Mouse (Mus musculus) stomach, postnatal 0 days (tissue): ENCODE data around the gene Cxcl16. TPM values are rescaled to one million over a fixed set of nuclear protein-coding genes. Genes with fewer than 3 reads are reported as not detected.
"Not testable (repeated sequence)": the region's sequence is repeated elsewhere in the genome, so short reads cannot be mapped to it uniquely, and the experiment has no call there.

ENCODE experiments used
- ATAC-seq: fragments of 200-750 bp; cut with Nextera tagmentation; 2 replicates; pipeline ENCODE4 v1.8.0; 2017; ENCODE audit not compliant: low FRiP score, low TSS enrichment
- DNase-seq: peaks from one replicate; pipeline ENCODE4 v3.0.0-alpha.2; 2016; ENCODE audit warnings: low spot score
- H3K27ac ChIP-seq: fragments of 300-500 bp; sonication (generic); replicated peaks from 2 replicates; pipeline ENCODE4 v1.5.1; 2014; ENCODE audit warnings: mild to moderate bottlenecking, control low read depth
- H3K27me3 ChIP-seq: fragments of 300-500 bp; sonication (generic); 2 replicates; pipeline ENCODE4 v1.6.1; 2014; ENCODE audit warnings: low read length; ENCODE audit not compliant: control insufficient read depth, insufficient read depth
- H3K36me3 ChIP-seq: fragments of 300-500 bp; sonication (generic); 2 replicates; pipeline ENCODE4 v1.6.1; 2014; ENCODE audit warnings: low read length, mixed read lengths; ENCODE audit not compliant: control insufficient read depth, insufficient read depth
- H3K4me1 ChIP-seq: fragments of 300-500 bp; sonication (generic); replicated peaks from 2 replicates; pipeline ENCODE4 v1.6.1; 2014; ENCODE audit warnings: antibody characterized with exemption; ENCODE audit not compliant: control insufficient read depth, insufficient read depth
- H3K4me2 ChIP-seq: fragments of 300-500 bp; sonication (generic); replicated peaks from 2 replicates; pipeline ENCODE4 v1.6.1; 2014; ENCODE audit warnings: low read depth, mild to moderate bottlenecking, control low read depth, moderate library complexity
- H3K4me3 ChIP-seq: fragments of 300-500 bp; sonication (generic); 2 replicates; pipeline ENCODE4 v1.5.1; 2014; ENCODE audit warnings: low read depth, low read length, control low read depth
- H3K9ac ChIP-seq: fragments of 300-500 bp; sonication (generic); 2 replicates; pipeline ENCODE4 v1.6.1; 2014; ENCODE audit warnings: mild to moderate bottlenecking, low read length, control low read depth, mixed read lengths
- H3K9me3 ChIP-seq: fragments of 300-500 bp; sonication (generic); 2 replicates; pipeline ENCODE4 v1.6.1; 2016; ENCODE audit warnings: low read length; ENCODE audit not compliant: control insufficient read depth
- CTCF ChIP-seq: IDR thresholded peaks from 2 replicates; pipeline ENCODE4 v1.5.1; 2016; ENCODE audit warnings: antibody characterized with exemption, low read depth, mild to moderate bottlenecking, moderate library complexity
- EP300 ChIP-seq: optimal IDR thresholded peaks from 2 replicates; pipeline ENCODE3; 2016; ENCODE audit warnings: antibody characterized with exemption
- WGBS: fragments of 180-500 bp; shearing (Covaris S2); extraction: QIAGEN DNeasy Blood & Tissue Kit; methylation state at CpG from one replicate; pipeline ENCODE4 v1.1.7; 2014; 5-methylcytosine and 5-hydroxymethylcytosine counted together
- polyA plus RNA-seq: library from polyadenylated mRNA; unstranded; fragments of >200 nt; fragmentation: Nextera tagmentation; extraction: Ambion mirVana; gene quantifications from 2 replicates; pipeline ENCODE4 v1.2.1, GENCODE M21; 2015

Cxcl16 gene
- polyA plus RNA-seq, 1 experiment from 2014 or later, result 15.8 TPM

GRCm38 (mm10) chr11:70499566-70500475 lies 40.0 kb upstream of the Cxcl16 start:
- H3K27ac ChIP-seq, result no peak overlapping the region
- WGBS, result 55% methylated on average over 14 of the region's 14 CpGs
- no peaks in the 10 kb centered on the region for H3K9me3 ChIP-seq
- no peak for DNase-seq
- peak; percentile 66 for TF ChIP-seq CTCF
- TF ChIP-seq EP300, result no peak
- ATAC-seq, result peak; percentile 19
- no peak overlapping the region for H3K9ac ChIP-seq
- no peaks in the 10 kb centered on the region for H3K27me3 ChIP-seq
- no peaks in the 10 kb centered on the region for H3K36me3 ChIP-seq
- H3K4me3 ChIP-seq, result no peak overlapping the region
- H3K4me1 ChIP-seq, result no peaks in the 10 kb centered on the region
- H3K4me2 ChIP-seq, result no peak overlapping the region

GRCm38 (mm10) chr11:70489684-70490083 lies 29.9 kb upstream of the Cxcl16 start:
- H3K36me3 ChIP-seq, result no peaks in the 10 kb centered on the region
- no peak for TF ChIP-seq EP300
- TF ChIP-seq CTCF, result no peak
- no peak overlapping the region for H3K4me3 ChIP-seq
- H3K4me1 ChIP-seq, result no peaks in the 10 kb centered on the region
- no peaks in the 10 kb centered on the region for H3K9me3 ChIP-seq
- 86% methylated on average over 6 of the region's 6 CpGs for WGBS
- no peak overlapping the region for H3K27ac ChIP-seq
- no peak overlapping the region for H3K4me2 ChIP-seq
- ATAC-seq (no peak), DNase-seq (no peak)
- H3K27me3 ChIP-seq, result no peaks in the 10 kb centered on the region
- no peak overlapping the region for H3K9ac ChIP-seq

- no peak for TF ChIP-seq EP300
- H3K27ac ChIP-seq, result no peak overlapping the region
- H3K36me3 ChIP-seq, result no peaks in the 10 kb centered on the region
- no peaks in the 10 kb centered on the region for H3K4me1 ChIP-seq
- DNase-seq (no peak), ATAC-seq (no peak)
- no peaks in the 10 kb centered on the region for H3K27me3 ChIP-seq
- H3K9ac ChIP-seq, result no peak overlapping the region
- H3K4me3 ChIP-seq, result no peak overlapping the region
- H3K9me3 ChIP-seq, result no peaks in the 10 kb centered on the region
- H3K4me2 ChIP-seq, result no peak overlapping the region
- WGBS, result 86% methylated on average over 3 of the region's 3 CpGs
These were observed 29.4 kb upstream of the Cxcl16 start for GRCm38 (mm10) chr11:70489138-70489537.

- no peaks in the 10 kb centered on the region for H3K27me3 ChIP-seq
- H3K27ac ChIP-seq, result no peak overlapping the region
- H3K9me3 ChIP-seq, result no peaks in the 10 kb centered on the region
- no peak for ATAC-seq
- H3K36me3 ChIP-seq, result no peaks in the 10 kb centered on the region
- H3K9ac ChIP-seq, result no peak overlapping the region
- no peak for TF ChIP-seq EP300
- TF ChIP-seq CTCF, result no peak
- no peaks in the 10 kb centered on the region for H3K4me1 ChIP-seq
- no peak for DNase-seq
- 43% methylated on average over 4 of the region's 4 CpGs for WGBS
- H3K4me3 ChIP-seq, result no peak overlapping the region
- H3K4me2 ChIP-seq, result no peak overlapping the region
These were observed 28.0 kb upstream of the Cxcl16 start for GRCm38 (mm10) chr11:70487816-70488215.

- 31% methylated on average over 2 of the region's 2 CpGs for WGBS
- H3K9me3 ChIP-seq, result no peaks in the 10 kb centered on the region
- DNase-seq, result no peak
These were observed 25.7 kb upstream of the Cxcl16 start for GRCm38 (mm10) chr11:70485498-70485897.

GRCm38 (mm10) chr11:70474872-70475534 lies 15.2 kb upstream of the Cxcl16 start:
- ATAC-seq (peak; percentile 66), DNase-seq (peak; percentile 36)
- 43% methylated on average over 12 of the region's 12 CpGs for WGBS
- H3K27me3 ChIP-seq, result no peaks in the 10 kb centered on the region
- no peak overlapping the region for H3K27ac ChIP-seq
- H3K4me2 ChIP-seq, result no peak overlapping the region
- TF ChIP-seq EP300, result no peak
- TF ChIP-seq CTCF, result no peak
- no peak overlapping the region for H3K9ac ChIP-seq
- no peaks in the 10 kb centered on the region for H3K4me1 ChIP-seq
- no peak overlapping the region for H3K4me3 ChIP-seq
- no peaks in the 10 kb centered on the region for H3K9me3 ChIP-seq
- H3K36me3 ChIP-seq, result no peaks in the 10 kb centered on the region

More at GRCm38 (mm10) chr11:70485498-70485897, 25.7 kb upstream of the Cxcl16 start:
- Histone ChIP-seq H3K27me3 (no peaks in the 10 kb centered on the region), H3K4me1 (no peaks in the 10 kb centered on the region), H3K4me2 (no peak overlapping the region), H3K36me3 (no peaks in the 10 kb centered on the region), H3K4me3 (no peak overlapping the region), H3K9ac (no peak overlapping the region), H3K27ac (no peak overlapping the region)
- no peak for ATAC-seq
- no peak for TF ChIP-seq CTCF
- no peak for TF ChIP-seq EP300

- H3K4me2 ChIP-seq, H3K9me3 ChIP-seq, H3K4me3 ChIP-seq, H3K27ac ChIP-seq, H3K36me3 ChIP-seq, H3K9ac ChIP-seq, H3K27me3 ChIP-seq, DNase-seq, H3K4me1 ChIP-seq: not testable (repeated sequence)
- 68% methylated on average over 5 of the region's 5 CpGs for WGBS
- 0 out of 2 replicates have a peak, but pooled peaks have one; percentile 53 for ATAC-seq
These were observed 13.5 kb upstream of the Cxcl16 start for GRCm38 (mm10) chr11:70473291-70473690.
